Mouse (Mus musculus): ENCODE results near the gene Arhgap31. TPM values are rescaled to one million over a fixed set of nuclear protein-coding genes. Genes with fewer than 3 reads are reported as not detected.
"Not testable (repeated sequence)": the region's sequence is repeated elsewhere in the genome, so short reads cannot be mapped to it uniquely, and the experiment has no call there.

The Arhgap31 gene
- polyA plus RNA-seq, 1 experiment from 2014 or later, result 3.5 TPM

DNA sequence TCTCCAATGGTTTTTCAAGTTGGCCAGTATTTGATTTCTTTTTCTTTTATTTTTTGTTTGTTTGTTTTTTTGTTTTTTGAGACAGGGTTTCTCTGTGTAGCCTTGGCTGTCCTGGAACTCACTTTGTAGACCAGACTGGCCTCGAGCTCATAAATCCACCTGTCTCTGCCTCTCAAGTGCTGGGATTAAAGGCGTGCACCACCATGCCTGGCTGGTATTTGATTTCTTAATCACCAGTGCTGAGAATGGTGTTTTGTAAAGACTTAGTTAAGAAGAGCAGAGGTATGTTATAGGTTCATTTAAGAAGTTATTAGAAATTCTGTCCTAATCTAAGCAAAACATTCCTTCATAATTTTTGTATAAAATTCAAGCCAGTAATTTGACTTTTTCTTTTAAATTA, 35.1 kb downstream of the Arhgap31 start:
- H3K36me3 ChIP-seq; H3K4me2 ChIP-seq; ATAC-seq; H3K9me3 ChIP-seq (replicated peaks); H3K4me3 ChIP-seq; H3K27me3 ChIP-seq (replicated peaks); H3K4me1 ChIP-seq; H3K9ac ChIP-seq; H3K27ac ChIP-seq: not testable (repeated sequence)
- WGBS (ENCODE audit: insufficient replicate concordance), result 57% methylated on average over 2 of the region's 2 CpGs

DNA sequence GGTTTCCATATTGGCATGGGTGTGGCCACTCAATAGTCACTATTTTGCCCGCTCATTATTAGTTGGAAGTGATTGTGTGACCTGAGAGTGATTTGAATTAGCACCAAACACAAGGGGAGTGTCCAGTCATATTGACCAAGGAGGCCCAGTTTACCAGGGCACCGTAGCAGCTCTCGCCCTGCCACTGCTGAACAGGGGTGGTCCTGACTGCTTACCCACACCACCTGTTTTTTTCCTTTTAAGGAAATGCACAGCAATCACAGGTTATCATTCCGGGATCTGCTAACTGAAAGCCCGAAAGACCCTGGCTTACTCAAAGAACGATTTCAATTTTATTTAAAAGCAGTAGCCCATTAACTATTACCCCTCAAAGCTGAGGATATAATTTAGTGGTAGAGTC, 35.9 kb downstream of the Arhgap31 start:
- 68% methylated on average over 6 of the region's 6 CpGs for WGBS (ENCODE audit: insufficient replicate concordance)
- H3K9me3 ChIP-seq (replicated peaks), result no peaks in the 10 kb centered on the region
- H3K36me3 ChIP-seq, result no peaks in the 10 kb centered on the region
- H3K9ac ChIP-seq, result no peak overlapping the region
- peaks cover 5% of the 10 kb centered on the region; the same call in 1 of the 2 replicates for H3K4me1 ChIP-seq
- H3K4me3 ChIP-seq, result no peak overlapping the region
- ATAC-seq, result no peak
- no peak overlapping the region for H3K4me2 ChIP-seq
- H3K27me3 ChIP-seq (replicated peaks), result no peaks in the 10 kb centered on the region
- H3K27ac ChIP-seq, result no peak overlapping the region

DNA sequence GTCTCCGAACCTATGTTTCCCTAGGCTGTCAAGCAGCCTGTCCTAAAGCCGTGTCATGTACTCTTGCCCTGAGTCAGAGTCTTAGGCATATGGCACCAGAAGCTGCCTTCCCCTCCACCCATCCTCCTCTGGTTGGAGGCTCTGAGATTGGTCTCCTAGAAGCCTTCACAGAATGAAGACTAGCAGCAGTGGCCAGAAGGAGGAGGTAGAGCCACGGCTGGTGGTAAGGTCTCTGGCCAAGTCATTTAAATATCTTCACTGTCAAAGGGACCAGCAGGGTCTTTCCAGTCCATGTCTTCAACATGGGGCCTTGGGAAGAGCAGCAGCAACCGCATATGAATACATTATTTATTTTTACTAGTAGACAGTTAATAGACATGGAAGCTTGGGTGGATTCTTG, 36.4 kb downstream of the Arhgap31 start:
- Histone ChIP-seq H3K9ac (no peak overlapping the region), H3K27me3 (replicated peaks) (no peaks in the 10 kb centered on the region), H3K4me2 (no peak overlapping the region), H3K4me1 (peaks cover 5% of the 10 kb centered on the region; the same call in 1 of the 2 replicates), H3K27ac (no peak overlapping the region), H3K36me3 (no peaks in the 10 kb centered on the region), H3K9me3 (replicated peaks) (no peaks in the 10 kb centered on the region), H3K4me3 (no peak overlapping the region)
- no peak for ATAC-seq
- 75% methylated on average over 4 of the region's 4 CpGs for WGBS (ENCODE audit: insufficient replicate concordance)

DNA sequence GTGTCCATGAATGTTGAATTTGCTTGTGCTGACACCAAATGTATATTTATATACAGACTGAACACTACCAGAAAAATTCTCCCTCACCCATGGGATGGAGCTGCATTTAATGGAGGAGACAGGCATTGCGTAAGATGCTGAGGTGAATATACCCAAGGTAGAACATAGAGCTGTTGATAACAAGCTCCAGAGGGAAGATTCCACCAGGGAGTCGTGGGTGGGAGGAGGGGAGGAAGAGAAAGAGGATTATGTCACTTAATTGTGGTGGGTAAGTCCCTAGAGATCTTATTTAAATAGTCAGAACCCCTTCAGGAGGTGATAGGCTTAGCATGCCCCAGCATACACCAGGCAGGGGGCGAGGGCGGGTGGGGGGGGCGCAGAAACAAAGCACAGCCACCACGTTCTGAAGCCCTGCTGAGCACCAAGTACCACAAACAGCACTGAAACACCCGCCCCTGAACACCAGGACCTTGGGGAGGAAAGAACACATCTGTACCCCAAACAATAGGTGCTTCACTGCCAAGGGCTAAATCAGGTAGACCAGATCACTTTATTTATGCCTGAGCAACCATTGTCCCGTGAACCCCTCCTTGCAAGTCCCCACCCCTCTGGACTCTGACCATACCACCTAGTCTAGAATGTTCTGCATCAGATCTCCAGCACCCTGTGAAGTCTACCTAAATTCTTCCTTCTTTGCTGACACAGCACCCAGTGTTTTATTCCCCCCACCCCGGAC, 37.3 kb downstream of the Arhgap31 start:
- no peaks in the 10 kb centered on the region for H3K36me3 ChIP-seq
- H3K4me2 ChIP-seq, result no peak overlapping the region
- 57% methylated on average over 9 of the region's 9 CpGs for WGBS (ENCODE audit: insufficient replicate concordance)
- ATAC-seq, result no peak
- H3K27me3 ChIP-seq (replicated peaks), result no peaks in the 10 kb centered on the region
- H3K9ac ChIP-seq, result no peak overlapping the region
- no peak overlapping the region for H3K4me3 ChIP-seq
- no peak overlapping the region for H3K27ac ChIP-seq
- peaks cover 5% of the 10 kb centered on the region; the same call in 1 of the 2 replicates for H3K4me1 ChIP-seq
- H3K9me3 ChIP-seq (replicated peaks), result no peaks in the 10 kb centered on the region

DNA sequence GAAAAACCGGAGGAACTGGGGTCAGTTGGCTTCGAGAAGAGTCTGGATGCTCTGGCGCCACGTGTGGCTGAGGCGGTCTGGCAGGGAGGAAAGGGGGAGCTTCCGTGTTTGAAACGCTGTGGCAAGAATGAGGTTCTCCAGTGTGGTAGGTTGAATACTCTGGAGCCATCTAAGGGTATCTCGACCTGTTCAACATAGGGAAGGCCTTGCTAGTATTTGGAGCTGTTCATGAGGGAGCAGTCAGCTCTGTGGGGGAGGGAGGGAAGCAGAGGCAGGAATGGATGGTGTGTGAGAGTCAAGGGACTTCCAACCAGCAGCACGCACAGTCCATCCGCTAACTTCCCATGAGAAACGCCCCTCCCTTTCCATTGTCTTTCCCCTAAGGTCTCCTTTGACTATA, 38.2 kb downstream of the Arhgap31 start:
- no peaks in the 10 kb centered on the region for H3K9me3 ChIP-seq (replicated peaks)
- no peaks in the 10 kb centered on the region for H3K36me3 ChIP-seq
- WGBS (ENCODE audit: insufficient replicate concordance), result 72% methylated on average over 11 of the region's 11 CpGs
- no peak for ATAC-seq
- peaks cover 2% of the 10 kb centered on the region; the same call in 1 of the 2 replicates for H3K4me1 ChIP-seq
- no peak overlapping the region for H3K27ac ChIP-seq
- H3K4me2 ChIP-seq, result no peak overlapping the region
- H3K27me3 ChIP-seq (replicated peaks), result no peaks in the 10 kb centered on the region
- no peak overlapping the region for H3K4me3 ChIP-seq
- no peak overlapping the region for H3K9ac ChIP-seq

DNA sequence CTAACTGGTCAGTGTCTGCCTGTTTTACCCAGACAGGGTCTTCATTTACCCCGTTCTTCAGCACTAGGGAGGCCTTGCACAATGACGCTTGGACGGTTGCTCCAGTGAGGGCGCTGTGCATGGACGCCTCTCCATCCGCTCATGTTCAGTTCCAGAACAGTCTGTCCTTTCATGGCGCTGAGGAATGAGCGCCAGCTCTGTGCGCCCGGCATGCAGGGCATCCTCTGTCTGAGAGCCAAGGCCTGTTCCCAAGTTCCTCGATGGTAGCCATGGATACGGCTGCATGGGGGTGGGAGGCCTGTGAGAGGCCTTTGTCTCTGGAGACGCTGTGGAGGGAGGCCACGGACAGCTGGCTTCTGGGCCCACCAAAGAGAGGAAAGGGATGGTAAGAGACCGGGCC, 39.6 kb downstream of the Arhgap31 start:
- Histone ChIP-seq H3K27ac (no peak overlapping the region), H3K9me3 (replicated peaks) (no peaks in the 10 kb centered on the region), H3K36me3 (no peaks in the 10 kb centered on the region), H3K4me1 (no peaks in the 10 kb centered on the region), H3K4me3 (no peak overlapping the region), H3K4me2 (no peak overlapping the region), H3K27me3 (replicated peaks) (no peaks in the 10 kb centered on the region), H3K9ac (no peak overlapping the region)
- no peak for ATAC-seq
- WGBS (ENCODE audit: insufficient replicate concordance), result 75% methylated on average over 15 of the region's 15 CpGs

DNA sequence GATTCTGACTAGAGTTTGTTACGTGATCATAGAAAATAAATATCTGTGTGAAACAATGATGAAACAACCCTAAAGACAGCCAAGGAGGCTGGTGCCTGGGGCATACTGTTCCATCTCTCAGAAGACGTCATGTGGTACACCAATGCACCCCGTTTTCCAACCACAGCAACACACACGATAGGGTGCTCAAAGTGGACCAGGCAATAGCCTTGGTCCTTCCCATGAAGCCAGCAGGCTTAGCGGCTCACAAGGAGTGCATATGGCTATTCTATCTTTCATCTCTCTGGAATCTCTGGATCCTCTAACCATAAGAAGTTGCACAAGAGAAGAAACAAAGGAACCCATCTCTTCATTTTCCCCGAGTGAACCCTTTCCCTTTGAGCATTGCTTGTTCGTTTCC, 40.1 kb downstream of the Arhgap31 start:
- no peaks in the 10 kb centered on the region for H3K27me3 ChIP-seq (replicated peaks)
- ATAC-seq, result no peak
- no peaks in the 10 kb centered on the region for H3K36me3 ChIP-seq
- 63% methylated on average over 7 of the region's 7 CpGs for WGBS (ENCODE audit: insufficient replicate concordance)
- H3K9me3 ChIP-seq (replicated peaks), result no peaks in the 10 kb centered on the region
- no peak overlapping the region for H3K4me3 ChIP-seq
- no peaks in the 10 kb centered on the region for H3K4me1 ChIP-seq
- no peak overlapping the region for H3K9ac ChIP-seq
- H3K4me2 ChIP-seq, result no peak overlapping the region
- no peak overlapping the region for H3K27ac ChIP-seq

DNA sequence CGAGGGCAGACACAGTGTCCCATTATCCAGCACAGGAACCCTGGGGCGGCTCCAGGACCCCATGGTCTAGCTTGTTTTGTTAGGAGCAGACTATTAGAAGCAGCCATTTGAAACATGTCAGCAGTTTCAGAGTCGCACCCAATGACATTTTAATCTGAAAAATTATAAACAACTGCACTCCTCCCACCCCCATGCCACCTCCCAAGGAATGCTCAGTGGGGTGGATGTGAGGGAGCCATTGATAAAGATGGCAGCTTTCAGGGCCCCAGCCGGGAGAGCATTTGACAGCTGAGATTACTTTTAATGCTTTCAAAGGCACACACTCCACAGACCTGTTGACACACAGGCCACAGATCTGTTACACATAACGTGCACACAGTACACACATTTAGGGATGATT, 40.7 kb downstream of the Arhgap31 start:
- H3K4me1 ChIP-seq, result no peaks in the 10 kb centered on the region
- 55% methylated on average over 5 of the region's 5 CpGs for WGBS (ENCODE audit: insufficient replicate concordance)
- ATAC-seq, result no peak

DNA sequence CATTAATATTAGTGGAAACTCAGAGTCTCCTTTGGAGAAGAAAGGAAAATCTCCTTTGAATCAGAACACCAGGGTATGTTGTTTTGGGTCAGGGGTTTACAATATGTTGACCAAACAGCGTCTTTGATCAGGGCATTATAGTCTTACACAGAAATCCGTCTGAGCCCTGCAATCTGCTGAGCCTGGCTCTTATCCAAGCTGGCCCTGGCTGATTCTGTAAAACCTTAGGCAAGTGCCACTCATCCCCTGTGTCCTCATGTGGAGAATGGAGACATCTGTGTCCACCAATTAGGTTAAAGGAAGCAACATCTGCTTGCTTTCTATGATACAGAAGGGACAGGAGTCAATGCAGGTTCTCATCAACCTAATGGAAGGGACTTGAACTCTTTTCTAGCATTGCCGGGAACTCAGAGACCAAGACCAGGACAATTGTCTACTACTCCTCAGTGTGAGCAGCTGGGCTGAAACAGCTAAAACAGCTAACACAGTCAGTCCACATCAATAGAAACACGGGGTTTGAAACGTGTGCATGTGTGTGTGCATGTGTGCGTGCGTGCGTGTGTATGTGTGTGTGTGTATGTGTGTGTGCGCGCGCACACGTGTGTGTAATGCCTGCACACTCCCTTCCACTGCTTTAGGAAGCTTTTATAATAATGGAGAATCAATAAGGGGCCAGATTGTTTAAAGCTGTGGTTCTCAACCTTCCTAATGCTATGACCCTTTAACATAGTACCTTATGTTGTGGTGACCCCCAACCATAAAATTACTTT, 42.3 kb downstream of the Arhgap31 start:
- Histone ChIP-seq H3K9ac (no peak overlapping the region), H3K4me1 (no peaks in the 10 kb centered on the region), H3K4me3 (no peak overlapping the region), H3K9me3 (replicated peaks) (no peaks in the 10 kb centered on the region), H3K27me3 (replicated peaks) (no peaks in the 10 kb centered on the region), H3K27ac (no peak overlapping the region), H3K4me2 (no peak overlapping the region), H3K36me3 (no peaks in the 10 kb centered on the region)
- 82% methylated on average over 12 of the region's 12 CpGs for WGBS (ENCODE audit: insufficient replicate concordance)
- no peak for ATAC-seq

More for the DNA sequence above, 40.7 kb downstream of the Arhgap31 start:
- no peak overlapping the region for H3K27ac ChIP-seq
- no peak overlapping the region for H3K4me3 ChIP-seq
- no peak overlapping the region for H3K4me2 ChIP-seq
- no peaks in the 10 kb centered on the region for H3K9me3 ChIP-seq (replicated peaks)
- H3K36me3 ChIP-seq, result no peaks in the 10 kb centered on the region
- H3K27me3 ChIP-seq (replicated peaks), result no peaks in the 10 kb centered on the region
- no peak overlapping the region for H3K9ac ChIP-seq

DNA sequence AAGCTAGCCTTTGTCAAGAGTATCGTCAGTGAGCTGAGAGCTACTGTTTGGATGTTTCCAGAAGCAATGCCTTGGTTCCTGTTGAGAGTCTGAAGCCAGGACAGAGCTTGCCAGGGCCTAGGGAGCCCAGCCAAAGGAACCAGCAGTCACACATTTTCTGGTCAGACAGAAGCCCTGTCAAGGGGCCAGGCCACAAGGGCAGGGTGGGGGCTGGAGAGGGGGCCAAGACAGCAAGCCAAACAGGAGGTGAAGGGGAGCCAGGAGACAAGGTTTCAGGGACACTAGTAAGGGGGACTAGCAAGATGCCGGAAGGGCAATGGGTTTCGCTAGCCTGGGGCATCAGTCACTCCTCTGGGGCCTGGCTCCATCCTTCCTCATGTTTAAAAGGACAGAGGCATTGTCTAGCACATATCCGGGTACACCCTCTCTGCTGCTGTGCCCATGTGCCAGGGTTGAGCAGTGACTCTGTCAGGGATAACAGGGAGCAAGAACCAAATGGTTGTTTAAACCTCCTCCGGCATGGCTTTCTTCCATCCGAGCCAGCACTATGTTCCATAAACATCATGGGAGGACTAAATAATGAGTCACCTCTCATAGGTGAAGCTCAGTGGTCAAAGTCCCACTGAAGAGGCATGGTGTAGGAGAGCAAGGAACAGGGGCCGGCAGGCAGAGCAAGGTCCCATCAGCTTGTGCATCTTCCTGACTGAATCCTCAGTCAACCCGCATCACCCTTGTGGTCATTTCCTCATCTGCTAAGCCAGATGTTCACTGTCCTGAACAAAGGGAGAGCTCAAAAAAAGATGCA, 44.0 kb downstream of the Arhgap31 start:
- Histone ChIP-seq H3K9me3 (replicated peaks) (no peaks in the 10 kb centered on the region), H3K9ac (no peak overlapping the region), H3K36me3 (no peaks in the 10 kb centered on the region), H3K4me1 (no peaks in the 10 kb centered on the region), H3K4me3 (no peak overlapping the region), H3K27me3 (replicated peaks) (no peaks in the 10 kb centered on the region), H3K4me2 (no peak overlapping the region), H3K27ac (no peak overlapping the region)
- no peak for ATAC-seq
- 75% methylated on average over 8 of the region's 8 CpGs for WGBS (ENCODE audit: insufficient replicate concordance)

DNA sequence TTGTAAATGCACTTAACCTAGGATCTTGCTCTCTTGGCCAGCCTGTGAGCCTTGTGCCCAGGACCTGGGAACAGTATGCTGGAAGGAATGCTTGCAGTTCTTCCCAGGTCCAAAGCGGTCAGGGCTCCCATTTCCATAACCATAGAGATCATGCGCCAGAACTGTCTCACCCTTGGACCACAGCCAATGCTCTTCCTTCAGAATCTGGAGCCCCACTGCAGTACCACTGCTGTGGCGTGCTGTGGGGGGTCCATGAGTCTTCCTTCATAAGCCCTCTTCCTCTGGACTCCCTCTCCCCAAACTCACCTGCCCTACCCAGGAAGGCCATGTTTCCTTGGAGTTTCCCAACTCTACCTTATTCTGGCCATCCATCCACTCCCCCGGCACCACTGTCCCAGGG, 46.6 kb downstream of the Arhgap31 start:
- 69% methylated on average over 4 of the region's 4 CpGs for WGBS (ENCODE audit: insufficient replicate concordance)
- H3K36me3 ChIP-seq, result no peaks in the 10 kb centered on the region
- no peak overlapping the region for H3K4me2 ChIP-seq

DNA sequence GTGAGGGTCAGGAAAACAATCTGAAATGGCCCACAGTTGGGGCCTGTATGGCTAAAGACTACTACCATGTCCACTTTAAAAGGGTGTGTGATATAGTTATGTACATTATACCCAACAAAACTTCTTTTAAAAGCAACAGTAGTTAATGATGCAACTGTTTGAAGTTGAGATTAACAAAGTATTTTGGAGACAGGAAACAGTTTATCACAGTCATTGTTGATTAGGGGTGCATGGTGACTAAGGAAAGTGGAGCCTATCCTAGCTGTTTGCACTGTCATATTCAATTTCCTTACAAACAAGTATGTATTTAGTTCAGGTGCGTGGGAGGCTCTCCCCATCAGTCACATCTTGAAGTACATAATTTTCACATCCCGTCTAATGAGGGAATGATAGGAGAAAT, 47.1 kb downstream of the Arhgap31 start:
- H3K4me1 ChIP-seq, result no peaks in the 10 kb centered on the region
- H3K9ac ChIP-seq, result no peak overlapping the region
- no peaks in the 10 kb centered on the region for H3K36me3 ChIP-seq
- 68% methylated on average over 2 of the region's 2 CpGs for WGBS (ENCODE audit: insufficient replicate concordance)
- no peak overlapping the region for H3K4me2 ChIP-seq
- H3K27me3 ChIP-seq (replicated peaks), result no peaks in the 10 kb centered on the region
- no peak overlapping the region for H3K27ac ChIP-seq
- H3K4me3 ChIP-seq, result no peak overlapping the region
- H3K9me3 ChIP-seq (replicated peaks), result no peaks in the 10 kb centered on the region
- ATAC-seq, result no peak

More for the DNA sequence above, 46.6 kb downstream of the Arhgap31 start:
- Histone ChIP-seq H3K9me3 (replicated peaks) (no peaks in the 10 kb centered on the region), H3K27ac (no peak overlapping the region), H3K27me3 (replicated peaks) (no peaks in the 10 kb centered on the region), H3K4me3 (no peak overlapping the region), H3K9ac (no peak overlapping the region), H3K4me1 (no peaks in the 10 kb centered on the region)
- no peak for ATAC-seq

Data from liver, embryonic 12.5 days (tissue).